Mouse (Mus musculus) lung, postnatal 0 days (tissue): ENCODE results near the gene Znrf1. TPM values are rescaled to one million over a fixed set of nuclear protein-coding genes. Genes with fewer than 3 reads are reported as not detected.

Experiments
- ATAC-seq: fragments of 200-750 bp; cut with Nextera tagmentation; 2 replicates; pipeline ENCODE4 v1.8.0; 2017; ENCODE audit warnings: moderate library complexity
- DNase-seq: peaks from one replicate; pipeline ENCODE4 v3.0.0-alpha.2; 2016; ENCODE audit warnings: low spot score
- H3K27ac ChIP-seq: fragments of 300-500 bp; sonication (generic); 2 replicates; pipeline ENCODE4 v1.5.1; 2014; ENCODE audit warnings: antibody characterized with exemption, mild to moderate bottlenecking, low read length, mixed read lengths
- H3K27me3 ChIP-seq: fragments of 300-500 bp; sonication (generic); replicated peaks from 2 replicates; pipeline ENCODE4 v1.6.1; 2014; ENCODE audit warnings: low read length, mixed read lengths; ENCODE audit not compliant: insufficient read depth
- H3K36me3 ChIP-seq: fragments of 300-500 bp; sonication (generic); 2 replicates; pipeline ENCODE4 v1.6.1; 2014; ENCODE audit warnings: low read length, mixed read lengths; ENCODE audit not compliant: insufficient read depth
- H3K4me1 ChIP-seq: fragments of 300-500 bp; sonication (generic); 2 replicates; pipeline ENCODE4 v1.6.1; 2014; ENCODE audit warnings: antibody characterized with exemption, low read depth, low read length, mixed read lengths; ENCODE audit not compliant: insufficient read depth
- H3K4me2 ChIP-seq: fragments of 300-500 bp; sonication (generic); replicated peaks from 2 replicates; pipeline ENCODE4 v1.6.1; 2014; ENCODE audit warnings: low read depth, mild to moderate bottlenecking, low read length, moderate library complexity, mixed read lengths
- H3K4me3 ChIP-seq: fragments of 300-500 bp; sonication (generic); 2 replicates; pipeline ENCODE4 v1.5.1; 2014; ENCODE audit warnings: low read depth, low read length
- H3K9ac ChIP-seq: fragments of 300-500 bp; sonication (generic); replicated peaks from 2 replicates; pipeline ENCODE4 v1.6.1; 2014; ENCODE audit warnings: low read depth, mild to moderate bottlenecking
- H3K9me3 ChIP-seq: fragments of 300-500 bp; sonication (generic); 2 replicates; pipeline ENCODE4 v1.6.1; 2016; ENCODE audit warnings: low read length, mixed read lengths
- CTCF ChIP-seq: IDR thresholded peaks from 2 replicates; pipeline ENCODE4 v1.5.1; 2016; ENCODE audit warnings: antibody characterized with exemption, mild to moderate bottlenecking
- EP300 ChIP-seq: IDR thresholded peaks from 2 replicates; pipeline ENCODE4 v1.6.1; 2016; ENCODE audit warnings: antibody characterized with exemption, mild to moderate bottlenecking, control low read depth
- WGBS: fragments of 180-500 bp; shearing (Covaris S2); extraction: QIAGEN DNeasy Blood & Tissue Kit; methylation state at CpG from one replicate; pipeline ENCODE4 v1.1.7; 2014; 5-methylcytosine and 5-hydroxymethylcytosine counted together
- polyA plus RNA-seq: library from polyadenylated mRNA; unstranded; fragments of >200 nt; fragmentation: Nextera tagmentation; extraction: Ambion mirVana; gene quantifications from 2 replicates; pipeline ENCODE4 v1.2.1, GENCODE M21; 2015

Gene Znrf1
- polyA plus RNA-seq, 1 experiment from 2014 or later: 24.5 TPM

GRCm38 (mm10) chr8:111564093-111564492 is 28.2 kb downstream of the Znrf1 start:
- Histone ChIP-seq H3K27ac (no peak overlapping the region), H3K9me3 (no peaks in the 10 kb centered on the region), H3K36me3 (no peaks in the 10 kb centered on the region), H3K4me1 (peaks cover 2% of the 10 kb centered on the region; the same call in 1 of the 2 replicates), H3K4me3 (no peak overlapping the region), H3K4me2 (no peak overlapping the region), H3K27me3 (no peaks in the 10 kb centered on the region), H3K9ac (no peak overlapping the region)
- DNase-seq (no peak), ATAC-seq (no peak)
- TF ChIP-seq EP300: no peak
- no peak for TF ChIP-seq CTCF
- WGBS: 80% methylated on average over 2 of the region's 2 CpGs

- Histone ChIP-seq H3K9ac (no peak overlapping the region), H3K4me3 (no peak overlapping the region), H3K9me3 (no peaks in the 10 kb centered on the region), H3K27ac (no peak overlapping the region), H3K4me2 (no peak overlapping the region), H3K27me3 (no peaks in the 10 kb centered on the region), H3K36me3 (no peaks in the 10 kb centered on the region), H3K4me1 (peaks cover 2% of the 10 kb centered on the region; the same call in 1 of the 2 replicates)
- TF ChIP-seq CTCF (no peak), EP300 (no peak)
- DNase-seq: no peak
- 30% methylated on average over 5 of the region's 5 CpGs for WGBS
- no peak for ATAC-seq
Measured at GRCm38 (mm10) chr8:111565784-111566191, 29.9 kb downstream of the Znrf1 start.

- no peaks in the 10 kb centered on the region for H3K9me3 ChIP-seq
- H3K36me3 ChIP-seq: no peaks in the 10 kb centered on the region
- no peaks in the 10 kb centered on the region for H3K27me3 ChIP-seq
- H3K4me2 ChIP-seq: no peak overlapping the region
- H3K9ac ChIP-seq: no peak overlapping the region
- no peak overlapping the region for H3K27ac ChIP-seq
- peak; percentile 41 for ATAC-seq
- 47% methylated on average over 9 of the region's 9 CpGs for WGBS
- TF ChIP-seq CTCF (no peak), EP300 (no peak)
- no peak overlapping the region for H3K4me3 ChIP-seq
- DNase-seq: peak; percentile 32
- peaks cover 2% of the 10 kb centered on the region; the same call in 1 of the 2 replicates for H3K4me1 ChIP-seq
Measured at GRCm38 (mm10) chr8:111566326-111566725, 30.4 kb downstream of the Znrf1 start.

GRCm38 (mm10) chr8:111567571-111567970 is 31.7 kb downstream of the Znrf1 start:
- Histone ChIP-seq H3K9me3 (no peaks in the 10 kb centered on the region), H3K27me3 (no peaks in the 10 kb centered on the region), H3K27ac (no peak overlapping the region), H3K36me3 (no peaks in the 10 kb centered on the region), H3K9ac (no peak overlapping the region), H3K4me3 (no peak overlapping the region), H3K4me2 (no peak overlapping the region), H3K4me1 (no peaks in the 10 kb centered on the region)
- DNase-seq (no peak), ATAC-seq (no peak)
- 62% methylated on average over 3 of the region's 3 CpGs for WGBS
- TF ChIP-seq EP300 (no peak), CTCF (no peak)

- Histone ChIP-seq H3K4me3 (no peak overlapping the region), H3K9me3 (no peaks in the 10 kb centered on the region), H3K4me1 (no peaks in the 10 kb centered on the region), H3K27ac (no peak overlapping the region), H3K9ac (no peak overlapping the region), H3K27me3 (no peaks in the 10 kb centered on the region), H3K4me2 (no peak overlapping the region), H3K36me3 (no peaks in the 10 kb centered on the region)
- no peak for ATAC-seq
- WGBS: 65% methylated on average over 3 of the region's 3 CpGs
- no peak for DNase-seq
- TF ChIP-seq EP300: no peak
- no peak for TF ChIP-seq CTCF
Measured at GRCm38 (mm10) chr8:111568029-111568428, 32.1 kb downstream of the Znrf1 start.

GRCm38 (mm10) chr8:111569926-111570325 is 34.0 kb downstream of the Znrf1 start:
- Histone ChIP-seq H3K36me3 (no peaks in the 10 kb centered on the region), H3K4me1 (no peaks in the 10 kb centered on the region), H3K9ac (no peak overlapping the region), H3K27ac (no peak overlapping the region), H3K4me2 (no peak overlapping the region), H3K9me3 (no peaks in the 10 kb centered on the region), H3K27me3 (no peaks in the 10 kb centered on the region), H3K4me3 (no peak overlapping the region)
- TF ChIP-seq CTCF (no peak), EP300 (no peak)
- ATAC-seq (no peak), DNase-seq (no peak)
- WGBS: 83% methylated on average over 4 of the region's 4 CpGs

- Histone ChIP-seq H3K4me1 (no peaks in the 10 kb centered on the region), H3K4me2 (no peak overlapping the region), H3K9me3 (no peaks in the 10 kb centered on the region), H3K27ac (no peak overlapping the region), H3K9ac (no peak overlapping the region), H3K36me3 (no peaks in the 10 kb centered on the region), H3K4me3 (no peak overlapping the region), H3K27me3 (no peaks in the 10 kb centered on the region)
- 79% methylated on average over 2 of the region's 2 CpGs for WGBS
- no peak for DNase-seq
- no peak for ATAC-seq
- TF ChIP-seq CTCF: no peak
- no peak for TF ChIP-seq EP300
Measured at GRCm38 (mm10) chr8:111570432-111570831, 34.5 kb downstream of the Znrf1 start.
